Mouse (Mus musculus) midbrain, postnatal 0 days (tissue): ENCODE measurements around the gene Camkk2. TPM values are rescaled to one million over a fixed set of nuclear protein-coding genes. Genes with fewer than 3 reads are reported as not detected.
A peak's percentile ranks its signal among the peaks of the same experiment; 100 is the strongest.

Source experiments
- ATAC-seq: fragments of 200-750 bp; cut with Nextera tagmentation; 2 replicates; pipeline ENCODE4 v1.8.0; 2017; ENCODE audit warnings: moderate number of reproducible peaks, mild to moderate bottlenecking, moderate TSS enrichment, moderate library complexity; ENCODE audit not compliant: low FRiP score
- DNase-seq: peaks from one replicate; pipeline ENCODE4 v3.0.0-alpha.2; 2015; ENCODE audit warnings: low spot score
- H3K27ac ChIP-seq: fragments of 300-500 bp; sonication (generic); 2 replicates; pipeline ENCODE4 v1.5.1; 2014; ENCODE audit warnings: low read depth, mild to moderate bottlenecking, low read length, mixed read lengths
- H3K27me3 ChIP-seq: fragments of 300-500 bp; sonication (generic); 2 replicates; pipeline ENCODE4 v1.6.1; 2014; ENCODE audit warnings: low read length, control low read depth, mixed read lengths; ENCODE audit not compliant: insufficient read depth
- H3K36me3 ChIP-seq: fragments of 300-500 bp; sonication (generic); 2 replicates; pipeline ENCODE4 v1.6.1; 2014; ENCODE audit warnings: low read length, control low read depth, mixed read lengths; ENCODE audit not compliant: insufficient read depth
- H3K4me1 ChIP-seq: fragments of 300-500 bp; sonication (generic); 2 replicates; pipeline ENCODE4 v1.6.1; 2014; ENCODE audit warnings: mild to moderate bottlenecking, control low read depth, antibody characterized with exemption, low read length, mixed read lengths; ENCODE audit not compliant: insufficient read depth
- H3K4me2 ChIP-seq: fragments of 300-500 bp; sonication (generic); 2 replicates; pipeline ENCODE4 v1.6.1; 2014; ENCODE audit warnings: low read depth, mild to moderate bottlenecking, low read length, mixed read lengths; ENCODE audit not compliant: poor library complexity, severe bottlenecking
- H3K4me3 ChIP-seq: fragments of 300-500 bp; sonication (generic); 2 replicates; pipeline ENCODE4 v1.5.1; 2014; ENCODE audit warnings: low read depth, mild to moderate bottlenecking, low read length, moderate library complexity
- H3K9ac ChIP-seq: fragments of 300-500 bp; sonication (generic); replicated peaks from 2 replicates; pipeline ENCODE4 v1.6.1; 2014; ENCODE audit warnings: mild to moderate bottlenecking, low read length, moderate library complexity, mixed read lengths; ENCODE audit not compliant: poor library complexity, severe bottlenecking
- H3K9me3 ChIP-seq: fragments of 300-500 bp; sonication (generic); 2 replicates; pipeline ENCODE4 v1.6.1; 2016; ENCODE audit warnings: low read length, control low read depth
- CTCF ChIP-seq: IDR thresholded peaks from 2 replicates; pipeline ENCODE4 v1.5.1; 2016; ENCODE audit warnings: antibody characterized with exemption, mild to moderate bottlenecking
- WGBS: fragments of 180-500 bp; shearing (Covaris S2); extraction: QIAGEN DNeasy Blood & Tissue Kit; methylation state at CpG from one replicate; pipeline ENCODE4 v1.1.7; 2014; 5-methylcytosine and 5-hydroxymethylcytosine counted together
- polyA plus RNA-seq: library from polyadenylated mRNA; unstranded; fragments of >200 nt; fragmentation: Nextera tagmentation; extraction: Ambion mirVana; gene quantifications from 2 replicates; pipeline ENCODE4 v1.2.1, GENCODE M21; 2015
- total RNA-seq: library from RNA; depleted of rRNA; stranded (reverse); fragments of >200 nt; gene quantifications from 2 replicates; pipeline ENCODE4 v1.2.3, GENCODE M21; 2014

Gene Camkk2
- total and polyA plus RNA-seq, 2 experiments from 2014 or later, result 66.8 to 70.5 TPM

DNA sequence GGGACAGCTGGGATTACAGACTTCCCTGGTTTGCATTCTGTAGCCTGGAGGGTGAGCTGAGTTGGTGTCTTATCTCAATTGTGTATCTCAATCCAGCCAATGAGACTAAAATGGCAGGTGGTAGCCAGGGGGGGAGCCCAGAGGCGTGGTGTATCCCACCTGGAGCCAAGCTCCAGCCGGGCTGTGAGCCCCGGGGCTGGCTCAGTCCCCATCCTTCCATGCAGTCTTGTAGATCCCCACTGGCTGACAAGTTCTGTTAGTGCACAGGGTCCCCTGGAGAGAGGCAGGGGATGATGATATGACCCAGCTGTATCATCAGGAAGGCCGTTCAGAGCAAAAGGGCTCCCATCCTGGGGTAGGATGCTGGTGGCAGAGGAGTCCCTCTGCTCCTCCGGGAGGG, 52.6 kb downstream of the Camkk2 start:
- Histone ChIP-seq H3K4me2 (no peak overlapping the region), H3K27ac (no peak overlapping the region), H3K36me3 (peaks cover 2% of the 10 kb centered on the region; the same call in 1 of the 2 replicates), H3K4me3 (no peak overlapping the region), H3K9ac (no peak overlapping the region), H3K27me3 (no peaks in the 10 kb centered on the region), H3K4me1 (no peaks in the 10 kb centered on the region), H3K9me3 (no peaks in the 10 kb centered on the region)
- ATAC-seq (no peak), DNase-seq (no peak)
- 76% methylated on average over 5 of the region's 5 CpGs for WGBS
- no peak for TF ChIP-seq CTCF

DNA sequence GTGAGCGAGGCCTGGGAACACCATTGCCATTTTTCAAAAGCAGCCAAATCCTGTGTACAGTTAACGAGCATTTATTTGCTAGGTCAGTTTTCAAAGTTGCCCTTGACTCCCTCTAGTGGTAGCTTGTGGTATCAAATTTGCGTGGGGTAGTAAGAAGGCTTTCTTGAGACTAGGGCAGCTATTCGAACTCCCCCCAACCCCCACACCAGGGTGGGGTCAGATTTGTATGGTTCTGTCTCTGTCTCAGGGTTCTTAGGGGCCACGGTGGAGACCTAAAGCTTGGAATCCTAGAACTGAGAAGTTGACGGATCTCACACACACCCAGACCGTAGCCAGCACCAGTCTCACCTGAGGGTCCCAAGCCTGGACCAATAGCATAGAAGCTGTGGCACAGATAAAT, 53.1 kb downstream of the Camkk2 start:
- peaks cover 2% of the 10 kb centered on the region; the same call in 1 of the 2 replicates for H3K36me3 ChIP-seq
- 18% methylated on average over 7 of the region's 7 CpGs for WGBS
- peak; percentile 88 for DNase-seq
- H3K4me1 ChIP-seq, result no peaks in the 10 kb centered on the region
- H3K4me2 ChIP-seq, result no peak overlapping the region
- H3K4me3 ChIP-seq, result no peak overlapping the region
- no peak for ATAC-seq
- TF ChIP-seq CTCF, result peak; percentile 92
- H3K27ac ChIP-seq, result no peak overlapping the region
- H3K27me3 ChIP-seq, result no peaks in the 10 kb centered on the region
- H3K9ac ChIP-seq, result no peak overlapping the region
- H3K9me3 ChIP-seq, result no peaks in the 10 kb centered on the region

DNA sequence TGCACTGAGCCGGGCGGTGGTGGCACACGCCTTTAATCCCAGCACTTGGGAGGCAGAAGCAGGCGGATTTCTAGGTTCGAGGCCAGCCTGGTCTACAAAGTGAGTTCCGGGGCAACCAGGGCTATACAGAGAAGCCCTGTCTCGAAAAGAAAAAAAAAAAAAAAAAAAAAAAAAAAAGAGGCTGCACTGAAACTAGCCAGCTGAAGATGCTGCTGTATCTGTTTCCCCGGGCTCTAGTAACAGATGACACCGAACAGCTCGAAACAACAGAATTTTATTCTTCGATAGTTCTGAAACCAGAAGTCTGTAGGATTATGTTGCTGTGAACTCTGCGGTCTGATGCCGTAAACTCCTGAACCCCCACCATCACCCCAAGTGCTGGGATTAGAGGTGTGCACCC, 53.8 kb downstream of the Camkk2 start:
- no peak for TF ChIP-seq CTCF
- H3K36me3 ChIP-seq, result no peaks in the 10 kb centered on the region
- no peak overlapping the region for H3K9ac ChIP-seq
- H3K9me3 ChIP-seq, result no peaks in the 10 kb centered on the region
- no peak overlapping the region for H3K4me2 ChIP-seq
- ATAC-seq (no peak), DNase-seq (no peak)
- no peak overlapping the region for H3K27ac ChIP-seq
- 93% methylated on average over 13 of the region's 13 CpGs for WGBS
- no peaks in the 10 kb centered on the region for H3K27me3 ChIP-seq
- H3K4me1 ChIP-seq, result no peaks in the 10 kb centered on the region
- H3K4me3 ChIP-seq, result no peak overlapping the region

DNA sequence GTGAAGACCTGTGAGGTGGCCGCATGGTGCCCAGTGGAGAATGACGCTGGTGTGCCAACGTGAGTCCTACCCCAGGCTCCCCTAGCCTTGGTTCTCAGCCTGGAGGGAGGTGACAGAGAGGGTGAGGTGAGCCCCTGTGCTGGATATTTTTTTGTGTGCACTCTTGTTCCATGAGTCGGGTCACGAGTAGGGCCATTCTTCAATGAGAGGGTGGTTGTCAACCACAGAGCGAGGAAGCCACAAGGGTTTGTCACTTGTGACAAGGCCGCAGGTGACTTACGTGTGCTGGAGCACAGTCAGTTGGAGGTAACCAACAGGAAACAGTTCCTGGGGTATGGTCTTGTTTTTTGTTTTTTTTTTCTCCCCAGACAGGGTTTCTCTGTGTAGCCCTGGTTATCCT, 60.0 kb downstream of the Camkk2 start:
- 93% methylated on average over 8 of the region's 8 CpGs for WGBS
- H3K4me2 ChIP-seq, result no peak overlapping the region
- ATAC-seq (no peak), DNase-seq (no peak)
- TF ChIP-seq CTCF, result no peak
- H3K27me3 ChIP-seq, result no peaks in the 10 kb centered on the region
- no peaks in the 10 kb centered on the region for H3K4me1 ChIP-seq
- no peak overlapping the region for H3K9ac ChIP-seq
- H3K27ac ChIP-seq, result no peak overlapping the region
- no peak overlapping the region for H3K4me3 ChIP-seq
- H3K9me3 ChIP-seq, result no peaks in the 10 kb centered on the region
- H3K36me3 ChIP-seq, result no peaks in the 10 kb centered on the region

DNA sequence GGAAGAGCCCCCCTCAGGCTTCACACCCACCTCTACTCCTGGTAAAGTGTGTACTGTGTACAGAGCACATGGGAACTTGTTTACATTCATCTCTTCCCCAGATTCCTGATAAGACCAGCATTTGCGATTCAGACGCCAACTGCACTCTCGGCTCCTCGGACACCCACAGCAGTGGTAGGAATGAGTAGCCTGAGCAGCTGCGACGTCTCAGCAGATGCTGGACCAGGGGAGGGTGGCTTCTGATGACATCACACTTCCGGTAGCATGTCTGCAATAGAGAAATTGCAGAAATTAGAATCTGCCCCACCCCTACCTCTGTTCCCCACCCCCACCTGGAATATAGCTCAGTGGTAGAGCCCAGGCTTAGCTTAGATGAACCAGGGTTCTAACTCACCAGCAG, 60.8 kb downstream of the Camkk2 start:
- no peak for DNase-seq
- no peak overlapping the region for H3K4me3 ChIP-seq
- no peaks in the 10 kb centered on the region for H3K36me3 ChIP-seq
- H3K4me2 ChIP-seq, result no peak overlapping the region
- no peak overlapping the region for H3K27ac ChIP-seq
- no peak for TF ChIP-seq CTCF
- H3K9ac ChIP-seq, result no peak overlapping the region
- 84% methylated on average over 7 of the region's 7 CpGs for WGBS
- no peaks in the 10 kb centered on the region for H3K4me1 ChIP-seq
- H3K27me3 ChIP-seq, result no peaks in the 10 kb centered on the region
- H3K9me3 ChIP-seq, result no peaks in the 10 kb centered on the region
- no peak for ATAC-seq

DNA sequence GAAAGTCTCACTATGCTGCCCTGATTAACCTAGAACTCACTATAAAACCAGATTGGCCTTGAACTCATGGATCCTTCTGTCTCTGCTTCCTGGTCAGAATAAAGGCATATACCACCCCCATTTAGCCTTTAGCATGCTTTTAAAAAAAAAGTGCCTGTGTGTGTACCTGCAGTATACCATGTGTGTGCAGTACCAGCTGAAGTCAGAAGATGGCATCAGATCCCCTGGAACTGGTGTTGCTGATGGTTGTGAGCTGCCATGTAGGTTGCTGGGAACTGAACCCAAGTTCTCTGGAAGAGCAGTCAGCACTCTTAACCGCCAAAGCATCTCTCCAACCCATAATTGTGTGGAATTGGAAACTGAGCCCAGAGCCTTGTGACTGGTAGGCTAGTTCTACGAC, 62.4 kb downstream of the Camkk2 start:
- Histone ChIP-seq H3K27me3 (no peaks in the 10 kb centered on the region), H3K9me3 (no peaks in the 10 kb centered on the region), H3K9ac (no peak overlapping the region), H3K4me3 (no peak overlapping the region), H3K4me2 (no peak overlapping the region), H3K27ac (no peak overlapping the region), H3K4me1 (no peaks in the 10 kb centered on the region), H3K36me3 (no peaks in the 10 kb centered on the region)
- ATAC-seq, result no peak
- DNase-seq, result no peak
- no peak for TF ChIP-seq CTCF
- WGBS, result 93% methylated on average over 2 of the region's 2 CpGs

DNA sequence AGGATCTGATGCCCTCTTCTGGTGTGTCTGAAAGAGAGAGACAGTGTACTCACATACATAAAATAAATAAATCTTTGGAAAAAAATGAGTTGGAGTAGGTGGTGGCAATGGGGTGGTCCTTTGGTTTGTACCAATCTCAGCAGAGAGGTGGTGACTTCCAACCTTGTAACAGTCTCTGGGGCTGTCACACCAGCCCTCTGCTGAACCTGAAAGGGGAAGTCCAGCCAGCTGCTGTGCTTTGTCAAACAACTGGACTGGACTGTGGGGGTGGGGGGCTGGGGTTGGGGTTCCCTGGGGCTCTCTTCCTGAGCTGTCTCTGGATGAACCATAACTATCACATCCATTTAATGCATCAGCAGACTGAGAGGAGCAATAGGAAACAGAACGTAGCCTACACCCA, 63.5 kb downstream of the Camkk2 start:
- Histone ChIP-seq H3K9me3 (no peaks in the 10 kb centered on the region), H3K9ac (no peak overlapping the region), H3K4me3 (no peak overlapping the region), H3K27me3 (no peaks in the 10 kb centered on the region), H3K27ac (no peak overlapping the region), H3K4me1 (no peaks in the 10 kb centered on the region), H3K36me3 (no peaks in the 10 kb centered on the region), H3K4me2 (no peak overlapping the region)
- DNase-seq (no peak), ATAC-seq (no peak)
- no peak for TF ChIP-seq CTCF
- WGBS, result 92% methylated on average over 1 of the region's 1 CpGs
